Mouse (Mus musculus): ENCODE measurements at regions not wholly inside any gene's neighbourhood (a gene's known extent, or its start where the extent isn't known, plus 50 kb on each side); places are given as distances from the start of the nearest gene placed in this dataset.

GRCm38 (mm10) chr19:27694478-27694877, 264.9 kb upstream of the Pum3 start:
- TF ChIP-seq CHD1 (IDR thresholded peaks at IDR 0.05; ENCODE audit: low read depth, low read length) (no peak), CTCF (conservative IDR thresholded peaks at IDR 0.05 in 1 of 2, IDR thresholded peaks at IDR 0.05 in 1 of 2; ENCODE audit: low read depth in 2 of 2, low read length in 2 of 2) (no peak), POLR2A (IDR thresholded peaks at IDR 0.05; ENCODE audit: low read depth, low read length) (no peak), USF1 (IDR thresholded peaks at IDR 0.05; ENCODE audit: low read depth, low read length) (no peak), TCF12 (IDR thresholded peaks at IDR 0.05; ENCODE audit: low read depth, low read length) (no peak)

Data from CH12.LX (cell line).